Mouse (Mus musculus) G1E (cell line): Measurements from ENCODE around the gene S100a3. TPM values are rescaled to one million over a fixed set of nuclear protein-coding genes. Genes with fewer than 3 reads are reported as not detected.

Experiments
- ATAC-seq: 2 replicates; pipeline ENCODE4 v1.8.0; 2016; ENCODE audit warnings: mild to moderate bottlenecking; ENCODE audit not compliant: insufficient number of reproducible peaks, poor library complexity, low FRiP score, severe bottlenecking; ENCODE audit errors: extremely low read depth
- DNase-seq: peaks from one replicate; pipeline ENCODE4 v3.0.0; 2012; ENCODE audit warnings: low spot score
- H3K27me3 ChIP-seq: 2 replicates; pipeline ENCODE4 v1.6.1; 2012; ENCODE audit warnings: mild to moderate bottlenecking, low read length, inconsistent platforms; ENCODE audit not compliant: insufficient read depth
- H3K36me3 ChIP-seq: replicated peaks from 2 replicates; pipeline ENCODE3; 2012; ENCODE audit warnings: mild to moderate bottlenecking, inconsistent platforms
- H3K4me1 ChIP-seq: 2 replicates; pipeline ENCODE4 v1.6.1; 2012; ENCODE audit warnings: low read depth, low read length, inconsistent platforms, mixed read lengths; ENCODE audit not compliant: insufficient read depth
- H3K4me3 ChIP-seq: 2 replicates; pipeline ENCODE4 v1.5.1; 2012; ENCODE audit warnings: low read depth, mild to moderate bottlenecking, inconsistent platforms, low read length, moderate library complexity, mixed read lengths
- H3K9me3 ChIP-seq: replicated peaks from 2 replicates; pipeline ENCODE4 v1.6.1; 2012; ENCODE audit warnings: inconsistent platforms
- CTCF ChIP-seq: IDR thresholded peaks from 2 replicates; pipeline ENCODE4 v1.5.1; 2012; ENCODE audit warnings: low read depth, low read length, inconsistent platforms, mixed read lengths
- GATA1 ChIP-seq: IDR thresholded peaks from 2 replicates; pipeline ENCODE4 v1.6.1; 2012; ENCODE audit warnings: borderline replicate concordance, low read length, inconsistent platforms, mixed read lengths
- GATA2 ChIP-seq: IDR thresholded peaks from 2 replicates; pipeline ENCODE4 v1.6.1; 2012; ENCODE audit warnings: low read depth, low read length, inconsistent platforms, borderline replicate concordance
- POLR2AphosphoS5 ChIP-seq: IDR thresholded peaks from 2 replicates; pipeline ENCODE4 v1.6.1; 2012; ENCODE audit warnings: low read depth, low read length, inconsistent platforms; ENCODE audit not compliant: insufficient replicate concordance
- TAL1 ChIP-seq: conservative IDR thresholded peaks from 2 replicates; pipeline ENCODE4 v1.6.1; 2012; ENCODE audit warnings: low read depth, low read length, inconsistent platforms, mixed read lengths
- polyA plus RNA-seq: library from polyadenylated mRNA; stranded (reverse); fragments of >175 nt; gene quantifications from 2 replicates; pipeline ENCODE4 v1.2.3, GENCODE M21; 2012
- total RNA-seq, 2 experiments: library from RNA; stranded (forward) in 1 of 2; stranded (reverse) in 1 of 2; fragments of 200-1000 nt in 1 of 2; fragments of >200 nt in 1 of 2; fragmentation: Nextera tagmentation in 1 of 2; gene quantifications; 2 replicates each; pipeline ENCODE4 v1.2.3; 2014 to 2017

Gene S100a3
- total and polyA plus RNA-seq, 3 experiments = 0.22 TPM; not detected in 2

GRCm38 (mm10) chr3:90614611-90615251 is 54.4 kb downstream of the S100a3 start:
- TF ChIP-seq POLR2AphosphoS5 = no peak
- no peak for TF ChIP-seq GATA2
- TF ChIP-seq GATA1 = no peak
- TF ChIP-seq TAL1 = no peak
- TF ChIP-seq CTCF = no peak

DNA sequence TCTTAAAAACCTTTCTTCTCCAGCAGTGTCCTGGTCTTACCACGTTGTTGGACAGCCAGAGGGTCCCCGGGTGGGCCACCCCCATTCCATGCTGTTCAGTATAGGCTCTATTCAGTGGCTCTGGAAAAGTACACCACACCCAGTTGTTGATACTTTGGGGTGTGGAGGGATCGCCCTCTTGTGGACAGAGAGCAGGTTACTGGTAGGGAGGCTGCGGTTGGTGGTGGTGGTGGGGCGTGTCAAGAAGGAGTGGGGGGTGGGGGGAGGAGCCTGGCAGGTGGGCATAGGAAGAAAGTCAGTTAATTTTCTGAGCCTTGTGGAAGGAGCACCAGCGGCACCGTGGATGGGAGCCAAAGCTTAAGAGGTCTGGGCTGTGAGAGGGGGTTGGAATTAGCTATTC is 55.0 kb downstream of the S100a3 start:
- no peaks in the 10 kb centered on the region for H3K9me3 ChIP-seq
- ATAC-seq (no peak), DNase-seq (peak; percentile 39)
- peaks cover 13% of the 10 kb centered on the region for H3K27me3 ChIP-seq
- TF ChIP-seq GATA1 = no peak
- TF ChIP-seq POLR2AphosphoS5 = no peak
- no peak for TF ChIP-seq GATA2
- no peak for TF ChIP-seq TAL1
- TF ChIP-seq CTCF = no peak
- H3K4me1 ChIP-seq = peaks cover 4% of the 10 kb centered on the region
- H3K36me3 ChIP-seq = no peaks in the 10 kb centered on the region
- no peak overlapping the region for H3K4me3 ChIP-seq

More at GRCm38 (mm10) chr3:90614611-90615251, 54.4 kb downstream of the S100a3 start:
- Histone ChIP-seq H3K4me3 (no peak overlapping the region), H3K4me1 (peaks cover 4% of the 10 kb centered on the region), H3K27me3 (peaks cover 13% of the 10 kb centered on the region), H3K9me3 (no peaks in the 10 kb centered on the region), H3K36me3 (no peaks in the 10 kb centered on the region)
- DNase-seq (no peak), ATAC-seq (no peak)

DNA sequence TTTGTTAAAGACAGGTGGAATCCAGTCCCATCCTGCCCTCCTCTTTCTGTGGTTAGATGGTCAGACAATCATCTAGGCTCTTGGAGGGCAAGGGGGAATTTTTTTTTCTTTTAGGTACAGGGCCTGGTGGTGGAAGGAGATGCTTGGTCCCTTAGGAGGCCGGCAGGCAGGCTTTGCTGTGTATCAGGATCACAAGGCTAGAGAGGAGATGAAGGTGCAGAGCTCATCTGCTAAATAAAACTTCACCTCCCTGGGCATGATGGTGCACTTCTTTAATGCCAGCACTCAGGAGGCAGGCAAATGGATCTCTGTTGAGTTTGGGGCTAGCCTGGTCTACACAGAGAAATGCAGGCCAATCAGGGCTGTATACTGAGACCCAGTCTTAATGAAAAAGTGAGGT is 55.5 kb downstream of the S100a3 start:
- H3K4me3 ChIP-seq = no peak overlapping the region
- ATAC-seq = no peak
- peaks cover 4% of the 10 kb centered on the region for H3K4me1 ChIP-seq
- TF ChIP-seq GATA1 (no peak), CTCF (no peak)
- no peak for DNase-seq
- no peaks in the 10 kb centered on the region for H3K9me3 ChIP-seq
- H3K36me3 ChIP-seq = no peaks in the 10 kb centered on the region
- H3K27me3 ChIP-seq = peaks cover 13% of the 10 kb centered on the region

DNA sequence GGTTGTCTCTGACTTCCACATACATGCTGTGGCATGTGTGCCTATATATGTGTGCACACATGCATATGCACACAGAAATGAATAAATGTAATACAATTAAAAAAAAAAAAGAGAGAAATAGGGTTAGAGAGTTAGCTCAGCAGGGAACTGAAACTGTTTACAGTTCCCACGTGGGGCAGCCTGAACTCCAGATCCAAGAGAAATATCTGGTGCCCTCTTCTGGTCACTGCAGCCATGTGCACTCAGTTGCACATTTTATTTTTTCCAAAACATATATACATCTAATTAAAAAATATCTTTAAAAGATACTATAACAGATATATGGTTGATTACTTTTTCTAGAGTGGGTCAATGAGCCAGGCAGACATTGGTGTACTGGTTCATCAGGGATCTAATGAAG is 57.2 kb downstream of the S100a3 start:
- Histone ChIP-seq H3K4me3 (no peak overlapping the region), H3K27me3 (peaks cover 13% of the 10 kb centered on the region), H3K36me3 (no peaks in the 10 kb centered on the region), H3K4me1 (peaks cover 4% of the 10 kb centered on the region), H3K9me3 (no peaks in the 10 kb centered on the region)
- TF ChIP-seq TAL1 (no peak), GATA1 (no peak), GATA2 (no peak), POLR2AphosphoS5 (no peak), CTCF (no peak)
- DNase-seq = no peak
- no peak for ATAC-seq

DNA sequence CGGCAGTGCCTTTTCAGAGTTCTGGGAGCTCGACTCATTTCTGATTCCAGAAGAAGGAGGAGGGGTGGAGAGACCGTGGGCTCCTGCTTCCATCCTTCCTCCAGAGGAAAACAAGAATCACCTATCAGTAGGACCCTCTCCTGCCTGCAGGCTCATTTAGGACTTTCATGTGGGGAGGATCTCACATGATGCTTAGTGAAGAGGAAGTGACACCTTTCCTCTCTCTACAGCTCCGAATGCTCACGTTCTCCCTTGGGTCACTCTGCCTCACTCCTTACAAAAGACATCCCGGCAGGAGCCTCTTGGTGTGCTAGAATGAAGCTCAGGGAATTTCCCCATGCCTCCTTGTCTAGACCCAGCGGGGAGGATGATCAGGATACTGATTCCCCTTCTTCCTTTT is 61.2 kb downstream of the S100a3 start:
- ATAC-seq = no peak
- no peak for DNase-seq
- H3K4me3 ChIP-seq = no peak overlapping the region
- no peaks in the 10 kb centered on the region; the same call in 1 of the 2 replicates for H3K27me3 ChIP-seq
- H3K4me1 ChIP-seq = no peaks in the 10 kb centered on the region
- TF ChIP-seq GATA2 (no peak), TAL1 (no peak), POLR2AphosphoS5 (no peak), CTCF (no peak)
- H3K36me3 ChIP-seq = no peaks in the 10 kb centered on the region
- no peaks in the 10 kb centered on the region for H3K9me3 ChIP-seq

DNA sequence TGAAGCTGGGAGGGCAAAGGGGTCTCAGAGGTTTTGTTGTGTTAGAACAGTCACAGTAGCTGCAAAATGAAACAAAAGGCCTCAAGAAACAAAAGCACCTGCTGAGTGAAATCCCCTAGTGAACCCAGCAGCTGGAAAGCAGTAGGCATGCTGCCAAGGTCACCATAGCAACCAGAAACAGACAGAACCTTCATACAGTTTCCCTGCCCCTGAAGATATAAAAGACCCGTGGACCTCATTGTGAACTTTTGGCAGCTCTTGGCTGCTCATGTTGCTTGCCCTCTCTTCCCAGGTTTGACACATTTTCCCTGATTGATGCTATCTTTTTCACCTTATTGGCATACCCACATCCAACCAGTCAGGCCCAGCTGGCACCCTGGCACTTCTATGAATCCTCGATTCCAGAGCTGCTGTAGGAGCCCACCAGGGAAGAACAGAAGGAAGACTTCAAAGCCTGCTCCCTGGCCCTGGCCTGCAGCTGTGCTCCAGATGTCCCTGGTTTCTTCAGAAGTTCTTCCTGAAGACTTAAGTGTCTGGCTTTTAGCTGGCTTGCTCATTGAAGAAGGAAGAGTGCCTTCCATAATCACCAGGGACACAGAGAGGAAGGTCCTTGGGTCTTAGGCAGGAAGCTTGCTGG is 63.2 kb downstream of the S100a3 start:
- TF ChIP-seq GATA1 (no peak), GATA2 (no peak), POLR2AphosphoS5 (no peak), CTCF (no peak), TAL1 (no peak)
- Histone ChIP-seq H3K4me1 (no peaks in the 10 kb centered on the region), H3K36me3 (no peaks in the 10 kb centered on the region), H3K27me3 (peaks cover 3% of the 10 kb centered on the region; the same call in 1 of the 2 replicates), H3K4me3 (no peak overlapping the region), H3K9me3 (no peaks in the 10 kb centered on the region)
- ATAC-seq (no peak), DNase-seq (no peak)

GRCm38 (mm10) chr3:90625496-90625895 is 65.1 kb downstream of the S100a3 start:
- DNase-seq (no peak), ATAC-seq (no peak)
- Histone ChIP-seq H3K27me3 (peaks cover 3% of the 10 kb centered on the region; the same call in 1 of the 2 replicates), H3K36me3 (no peaks in the 10 kb centered on the region), H3K4me1 (no peaks in the 10 kb centered on the region), H3K9me3 (no peaks in the 10 kb centered on the region), H3K4me3 (no peak overlapping the region)
- TF ChIP-seq GATA1 = no peak
- no peak for TF ChIP-seq GATA2
- no peak for TF ChIP-seq CTCF
- no peak for TF ChIP-seq TAL1
- TF ChIP-seq POLR2AphosphoS5 = no peak
